Mouse (Mus musculus) E14TG2a.4 (cell line): Measurements from ENCODE around the gene Trappc12.

Source experiments
- CTCF ChIP-seq: conservative IDR thresholded peaks from 2 replicates; pipeline ENCODE4 v1.5.1; 2014; ENCODE audit warnings: low read length
- POU5F1 ChIP-seq: IDR thresholded peaks from 2 replicates; pipeline ENCODE4 v1.6.1; 2014; ENCODE audit warnings: low read length, borderline replicate concordance

DNA sequence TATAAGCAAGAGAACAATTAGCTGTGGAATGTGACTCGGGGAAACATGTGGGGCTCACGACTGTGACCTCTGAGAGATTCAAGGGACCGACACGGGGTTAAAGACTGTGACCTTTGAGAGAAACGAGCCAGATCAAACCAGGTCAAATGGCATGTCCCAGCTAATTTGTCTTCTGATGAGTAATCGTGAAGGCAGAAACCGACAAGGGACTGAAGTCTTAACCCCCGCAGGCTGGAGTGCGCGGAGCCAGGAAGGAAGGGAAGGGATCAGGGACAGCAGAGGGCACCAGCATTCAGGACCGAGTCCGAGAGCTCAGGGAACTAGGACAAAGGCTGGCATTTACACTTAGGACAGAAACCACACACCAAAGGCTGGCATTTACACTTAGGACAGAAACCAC is 45.9 kb downstream of the Trappc12 start:
- no peak for TF ChIP-seq CTCF
- TF ChIP-seq POU5F1, result no peak
